12 mouse cellular contexts compared by ENCODE assay signal in genomic region chr15:97965311-97966045, GRCm38 (mm10). TPM values are rescaled to one million over a fixed set of nuclear protein-coding genes. Genes with fewer than 3 reads are reported as not detected.
DNase-seq lines count a peak whose midpoint lies in the region; ATAC-seq and TF ChIP-seq lines count a peak whose summit lies in the region.
"Had no signal": no experiment of that assay in that cellular context is flagged by ENCODE, and none has a peak within 500 bp of the region (broad histone marks: within the 10 kb centered on the region; RNA-seq: fewer than 3 reads in every experiment).

No protein-coding gene starts in this region.

- DNase-seq in lung, embryonic 14.5 days: no peak
- no peak for DNase-seq in lung, postnatal 0 days (ENCODE audit: low spot score)
- DNase-seq in forebrain, embryonic 11.5 days (ENCODE audit: low spot score): peak; percentile 55
- no peak for DNase-seq in adrenal gland, postnatal 4 days (ENCODE audit: low spot score in 2 of 2)
- DNase-seq in spleen, adult 12 weeks (ENCODE audit: low spot score): no peak
- DNase-seq: heart, adult 18-20 months; heart, postnatal 36 days had no signal

- no peak for ATAC-seq in lung, embryonic 14.5 days (ENCODE audit: insufficient read depth)
- ATAC-seq in lung, postnatal 0 days: no peak
- ATAC-seq in forebrain, embryonic 11.5 days (replicated peaks; ENCODE audit: low FRiP score): no peak
- ATAC-seq in hindbrain, embryonic 15.5 days (ENCODE audit: low FRiP score, low read depth): no peak
- ATAC-seq in neural tube, embryonic 14.5 days (ENCODE audit: low read depth): no peak

- no peak for TF ChIP-seq CTCF in lung, embryonic 14.5 days (IDR thresholded peaks at IDR 0.05; ENCODE audit: low read depth)
- TF ChIP-seq CTCF in lung, postnatal 0 days (IDR thresholded peaks at IDR 0.05): no peak

- WGBS in lung, embryonic 14.5 days: 52% methylated on average over 17 of the region's 17 CpGs
- WGBS in lung, postnatal 0 days: 64% methylated on average over 17 of the region's 17 CpGs
- WGBS in forebrain, embryonic 11.5 days: 52% methylated on average over 17 of the region's 17 CpGs
- WGBS in hindbrain, embryonic 15.5 days: 61% methylated on average over 17 of the region's 17 CpGs
- 75% methylated on average over 17 of the region's 17 CpGs for WGBS in neural tube, embryonic 14.5 days

- H3K27me3 ChIP-seq in lung, embryonic 14.5 days (ENCODE audit: insufficient read depth, low read length): no peaks in the 10 kb centered on the region
- H3K27me3 ChIP-seq in lung, postnatal 0 days (replicated peaks; ENCODE audit: insufficient read depth, low read length): no peaks in the 10 kb centered on the region
- H3K27me3 ChIP-seq in forebrain, embryonic 11.5 days (ENCODE audit: control insufficient read depth, insufficient read depth, low read length): no peaks in the 10 kb centered on the region; the same call in 1 of the 2 replicates
- no peaks in the 10 kb centered on the region for H3K27me3 ChIP-seq in hindbrain, embryonic 15.5 days
- no peaks in the 10 kb centered on the region for H3K27me3 ChIP-seq in neural tube, embryonic 14.5 days (ENCODE audit: control insufficient read depth, insufficient read depth, low read length)
- H3K27me3 ChIP-seq: CH12.LX; liver, embryonic 15.5 days had no signal

- no peak for TF ChIP-seq EP300 in lung, postnatal 0 days (IDR thresholded peaks at IDR 0.05)

- peak overlapping the region; percentile 89 for H3K4me2 ChIP-seq in lung, embryonic 14.5 days
- no peak overlapping the region for H3K4me2 ChIP-seq in lung, postnatal 0 days (replicated peaks; ENCODE audit: low read depth, low read length)
- H3K4me2 ChIP-seq in forebrain, embryonic 11.5 days (ENCODE audit: low read depth, low read length, severe bottlenecking): no peak overlapping the region; the same call in 1 of the 2 replicates
- peak overlapping the region; percentile 59 for H3K4me2 ChIP-seq in hindbrain, embryonic 15.5 days
- H3K4me2 ChIP-seq in neural tube, embryonic 14.5 days (ENCODE audit: low read depth, low read length): peak overlapping the region; percentile 74

- no peak overlapping the region for H3K27ac ChIP-seq in lung, embryonic 14.5 days (ENCODE audit: low read depth)
- no peak overlapping the region for H3K27ac ChIP-seq in lung, postnatal 0 days (ENCODE audit: low read length)
- H3K27ac ChIP-seq in forebrain, embryonic 11.5 days (ENCODE audit: low read depth, low read length): no peak overlapping the region
- H3K27ac ChIP-seq in hindbrain, embryonic 15.5 days (replicated peaks): peak overlapping the region; percentile 84; the same call in 1 of the 2 replicates
- H3K27ac ChIP-seq in neural tube, embryonic 14.5 days (ENCODE audit: low read depth, low read length): no peak overlapping the region
- H3K27ac ChIP-seq: liver, embryonic 15.5 days had no signal

- no peaks in the 10 kb centered on the region for H3K36me3 ChIP-seq in lung, embryonic 14.5 days (ENCODE audit: insufficient read depth)
- H3K36me3 ChIP-seq in lung, postnatal 0 days (ENCODE audit: insufficient read depth, low read length): no peaks in the 10 kb centered on the region
- no peaks in the 10 kb centered on the region for H3K36me3 ChIP-seq in forebrain, embryonic 11.5 days (ENCODE audit: control insufficient read depth, insufficient read depth, low read length)
- H3K36me3 ChIP-seq in hindbrain, embryonic 15.5 days: no peaks in the 10 kb centered on the region
- 0 out of 2 replicates have a peak, but pooled peaks cover 3% of the 10 kb centered on the region for H3K36me3 ChIP-seq in neural tube, embryonic 14.5 days (ENCODE audit: control insufficient read depth, insufficient read depth, low read length)
- H3K36me3 ChIP-seq: liver, embryonic 15.5 days had no signal

- H3K4me3 ChIP-seq in lung, embryonic 14.5 days (ENCODE audit: low read depth, low read length): no peak overlapping the region
- no peak overlapping the region for H3K4me3 ChIP-seq in lung, postnatal 0 days (ENCODE audit: low read depth, low read length)
- no peak overlapping the region for H3K4me3 ChIP-seq in forebrain, embryonic 11.5 days (ENCODE audit: low read depth, low read length)
- H3K4me3 ChIP-seq in hindbrain, embryonic 15.5 days: peak overlapping the region; percentile 68; the same call in 1 of the 2 replicates
- no peak overlapping the region for H3K4me3 ChIP-seq in neural tube, embryonic 14.5 days (ENCODE audit: low read depth, low read length)

- no peaks in the 10 kb centered on the region for H3K4me1 ChIP-seq in lung, embryonic 14.5 days (ENCODE audit: insufficient read depth)
- H3K4me1 ChIP-seq in lung, postnatal 0 days (ENCODE audit: insufficient read depth, low read depth, low read length): no peaks in the 10 kb centered on the region; the same call in 1 of the 2 replicates
- peaks cover 12% of the 10 kb centered on the region for H3K4me1 ChIP-seq in forebrain, embryonic 11.5 days (replicated peaks; ENCODE audit: control insufficient read depth, insufficient read depth, low read length)
- H3K4me1 ChIP-seq in hindbrain, embryonic 15.5 days (replicated peaks): peaks cover 13% of the 10 kb centered on the region
- no peaks in the 10 kb centered on the region for H3K4me1 ChIP-seq in neural tube, embryonic 14.5 days (ENCODE audit: control insufficient read depth, insufficient read depth, low read length)

- H3K9ac ChIP-seq in lung, embryonic 14.5 days: no peak overlapping the region
- H3K9ac ChIP-seq in lung, postnatal 0 days (replicated peaks; ENCODE audit: low read depth): no peak overlapping the region
- H3K9ac ChIP-seq in forebrain, embryonic 11.5 days (ENCODE audit: low read length): 0 out of 2 replicates have a peak overlapping the region, but pooled peaks have one; percentile 3
- no peak overlapping the region for H3K9ac ChIP-seq in hindbrain, embryonic 15.5 days
- H3K9ac ChIP-seq in neural tube, embryonic 14.5 days (replicated peaks; ENCODE audit: low read depth, low read length): no peak overlapping the region; the same call in 1 of the 2 replicates

- H3K9me3 ChIP-seq in lung, embryonic 14.5 days (ENCODE audit: low read depth, low read length): no peaks in the 10 kb centered on the region
- no peaks in the 10 kb centered on the region for H3K9me3 ChIP-seq in lung, postnatal 0 days (ENCODE audit: low read length)
- H3K9me3 ChIP-seq in forebrain, embryonic 11.5 days (ENCODE audit: control insufficient read depth, low read length): no peaks in the 10 kb centered on the region
- H3K9me3 ChIP-seq in hindbrain, embryonic 15.5 days: no peaks in the 10 kb centered on the region
- H3K9me3 ChIP-seq in neural tube, embryonic 14.5 days (ENCODE audit: control insufficient read depth, low read length): no peaks in the 10 kb centered on the region
- H3K9me3 ChIP-seq: liver, embryonic 15.5 days had no signal

RNA-seq across cellular contexts. Expression of gene Tmem106c, which starts 1.5 kb away (rescaled TPM):
- polyA plus RNA-seq in lung, embryonic 14.5 days (2014; fragmentation: Nextera tagmentation; extraction: Ambion mirVana): 31.4 and 35.1 TPM in 2 replicates
- polyA plus RNA-seq in lung, postnatal 0 days (2015; fragmentation: Nextera tagmentation; extraction: Ambion mirVana): 30.3 and 36.7 TPM in 2 replicates
- polyA plus RNA-seq in forebrain, embryonic 11.5 days (2014; fragmentation: Nextera tagmentation; extraction: Ambion mirVana): 44.5 and 47.8 TPM in 2 replicates
- polyA plus RNA-seq in hindbrain, embryonic 15.5 days (2015; fragmentation: Nextera tagmentation; extraction: Ambion mirVana): 58.3 and 60.5 TPM in 2 replicates
- polyA plus RNA-seq in neural tube, embryonic 14.5 days (2014; fragmentation: Nextera tagmentation; extraction: Ambion mirVana): 51.0 and 53.6 TPM in 2 replicates
- 10 to 100 TPM; 69.8 to 70.7 TPM for total RNA-seq in adrenal gland, postnatal 4 days (2021)

RNA-seq across cellular contexts. Expression of gene Col2a1, which starts 39.0 kb away (rescaled TPM):
- 29.3 and 33.3 TPM in 2 replicates for polyA plus RNA-seq in lung, embryonic 14.5 days (2014; fragmentation: Nextera tagmentation; extraction: Ambion mirVana)
- polyA plus RNA-seq in lung, postnatal 0 days (2015; fragmentation: Nextera tagmentation; extraction: Ambion mirVana): 0.18 TPM in 1 of 2 replicates, not detected in the other
- 128 and 143 TPM in 2 replicates for polyA plus RNA-seq in forebrain, embryonic 11.5 days (2014; fragmentation: Nextera tagmentation; extraction: Ambion mirVana)
- polyA plus RNA-seq in hindbrain, embryonic 15.5 days (2015; fragmentation: Nextera tagmentation; extraction: Ambion mirVana): 26.1 and 33.9 TPM in 2 replicates
- polyA plus RNA-seq in neural tube, embryonic 14.5 days (2014; fragmentation: Nextera tagmentation; extraction: Ambion mirVana): 11.3 and 26.0 TPM in 2 replicates
- total RNA-seq in adrenal gland, postnatal 4 days (2021): 1 to 10 TPM; 3.8 TPM
- total RNA-seq: megakaryocyte, adult 5-6 weeks had no signal

RNA-seq across cellular contexts. Expression of gene Vdr, which starts 55.0 kb away (rescaled TPM):
- polyA plus RNA-seq in lung, embryonic 14.5 days (2014; fragmentation: Nextera tagmentation; extraction: Ambion mirVana): 0.38 and 0.61 TPM in 2 replicates
- polyA plus RNA-seq in lung, postnatal 0 days (2015; fragmentation: Nextera tagmentation; extraction: Ambion mirVana): 2.6 TPM in 2 replicates
- polyA plus RNA-seq in forebrain, embryonic 11.5 days (2014; fragmentation: Nextera tagmentation; extraction: Ambion mirVana): 0.17 and 0.33 TPM in 2 replicates
- 0.09 and 0.32 TPM in 2 replicates for polyA plus RNA-seq in hindbrain, embryonic 15.5 days (2015; fragmentation: Nextera tagmentation; extraction: Ambion mirVana)
- polyA plus RNA-seq in neural tube, embryonic 14.5 days (2014; fragmentation: Nextera tagmentation; extraction: Ambion mirVana): 0.07 TPM in 1 of 2 replicates, not detected in the other
- total RNA-seq in adrenal gland, postnatal 4 days (2021): 10 to 100 TPM in 1 of 2 experiments, 1 to 10 TPM in 1; 3.8 to 13.3 TPM

Comparison
In these comparisons a context has a peak if more than half of its experiments do, and no peak if none do; other contexts are left out.
1. H3K4me2 ChIP-seq: peak in lung, embryonic 14.5 days (single experiment), hindbrain, embryonic 15.5 days (single experiment) and neural tube, embryonic 14.5 days (single experiment); none in lung, postnatal 0 days (single experiment) and forebrain, embryonic 11.5 days (single experiment).
2. RNA of gene Col2a1, which starts 39.0 kb away (polyA plus RNA-seq): 128 to 143 TPM in forebrain, embryonic 11.5 days, 26.1 to 33.9 TPM in hindbrain, embryonic 15.5 days, 29.3 to 33.3 TPM in lung, embryonic 14.5 days and 11.3 to 26.0 TPM in neural tube, embryonic 14.5 days; 0.18 TPM in lung, postnatal 0 days; every median in the first group is over 10 times any median in the second.